Mouse (Mus musculus) forebrain, embryonic 10.5 days (tissue): ENCODE data around the gene Atpif1. TPM values are rescaled to one million over a fixed set of nuclear protein-coding genes. Genes with fewer than 3 reads are reported as not detected.
"Not testable (repeated sequence)": the region's sequence is repeated elsewhere in the genome, so short reads cannot be mapped to it uniquely, and the experiment has no call there.

Source experiments
- DNase-seq: peaks from one replicate; pipeline ENCODE4 v3.0.0-alpha.2; 2017; ENCODE audit warnings: low spot score; ENCODE audit errors: extremely low spot score
- H3K27ac ChIP-seq: fragments of 300-500 bp; sonication (generic); 2 replicates; pipeline ENCODE4 v1.5.1; 2016; ENCODE audit warnings: mild to moderate bottlenecking
- H3K27me3 ChIP-seq: fragments of 300-500 bp; sonication (generic); 2 replicates; pipeline ENCODE4 v1.6.1; 2016; ENCODE audit warnings: mild to moderate bottlenecking; ENCODE audit not compliant: poor library complexity, severe bottlenecking
- H3K36me3 ChIP-seq: fragments of 300-500 bp; sonication (generic); replicated peaks from 2 replicates; pipeline ENCODE4 v1.6.1; 2016; ENCODE audit warnings: mild to moderate bottlenecking, moderate library complexity
- H3K4me1 ChIP-seq: fragments of 300-500 bp; sonication (generic); 2 replicates; pipeline ENCODE4 v1.6.1; 2016
- H3K4me3 ChIP-seq: fragments of 300-500 bp; sonication (generic); 2 replicates; pipeline ENCODE4 v1.5.1; 2016; ENCODE audit warnings: mild to moderate bottlenecking, moderate library complexity
- H3K9me3 ChIP-seq: fragments of 300-500 bp; sonication (generic); 2 replicates; pipeline ENCODE4 v1.6.1; 2016; ENCODE audit warnings: mild to moderate bottlenecking, moderate library complexity
- WGBS: fragments of 180-500 bp; shearing (Covaris S2); methylation state at CpG from one replicate; pipeline ENCODE4 v1.1.7; 2016; 5-methylcytosine and 5-hydroxymethylcytosine counted together
- polyA plus RNA-seq: library from polyadenylated mRNA; unstranded; fragments of >200 nt; fragmentation: Nextera tagmentation; extraction: Ambion mirVana; gene quantifications from 2 replicates; pipeline ENCODE4 v1.2.1, GENCODE M21; 2016

Gene Atpif1
- polyA plus RNA-seq, result 896 and 909 TPM in 2 replicates

DNA sequence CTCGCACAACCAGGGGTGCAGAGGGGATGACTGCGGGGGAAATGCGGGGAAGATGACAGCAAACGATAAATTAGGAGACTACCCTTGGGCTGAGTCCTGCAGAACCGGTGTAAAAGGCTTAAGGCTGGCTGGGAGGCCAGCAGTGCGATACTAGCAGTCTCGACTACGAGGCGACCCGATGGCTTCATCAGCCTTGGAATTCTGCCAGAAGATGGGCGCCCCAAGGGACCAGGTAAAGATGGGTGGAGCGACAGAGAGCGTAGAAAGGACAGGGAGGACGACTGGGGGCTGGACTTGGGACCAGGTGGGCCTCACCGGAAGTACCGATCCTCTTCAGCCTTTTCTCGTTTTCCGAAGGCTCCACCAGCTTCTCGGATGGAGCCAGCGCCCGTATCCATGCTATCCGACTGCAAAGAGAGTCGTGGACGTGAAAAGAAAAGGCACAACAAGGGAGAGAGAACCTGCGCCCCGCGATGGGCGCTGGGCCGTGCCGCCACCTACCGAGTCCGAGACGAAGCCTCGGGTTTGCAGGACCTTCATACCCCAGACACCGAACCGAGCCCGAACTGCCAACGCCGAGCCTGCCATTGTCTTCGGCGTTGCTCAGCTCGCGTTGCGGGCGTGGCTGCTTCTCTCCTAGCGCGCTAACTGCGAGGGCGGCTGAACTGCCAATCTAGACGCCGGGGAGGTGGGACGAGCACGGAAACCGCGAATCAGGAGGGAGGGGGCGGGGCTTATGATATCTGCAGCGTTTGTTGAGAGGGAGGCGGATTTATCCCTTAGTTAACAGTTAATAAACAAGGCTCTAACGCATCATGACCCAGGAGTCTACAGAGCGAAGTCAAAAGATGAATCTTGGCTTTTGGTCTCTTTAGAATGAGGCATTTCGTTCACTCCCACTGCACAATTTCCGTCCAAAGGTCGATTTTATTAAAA is at the start of gene Atpif1:
Gene Atpif1 (minus strand): TSS at position 679 of the 936 bp plus-strand sequence.
- Histone ChIP-seq H3K4me1 (peaks cover 51% of the 10 kb centered on the region), H3K36me3 (peaks cover 47% of the 10 kb centered on the region), H3K4me3 (peak within 1 kb of the TSS; percentile 100), H3K9me3 (no peaks in the 10 kb centered on the region), H3K27ac (peak within 1 kb of the TSS; percentile 97), H3K27me3 (no peaks in the 10 kb centered on the region)
- DNase-seq, result peak; percentile 92
- under 1% methylated on average over 63 of the region's 63 CpGs for WGBS

DNA sequence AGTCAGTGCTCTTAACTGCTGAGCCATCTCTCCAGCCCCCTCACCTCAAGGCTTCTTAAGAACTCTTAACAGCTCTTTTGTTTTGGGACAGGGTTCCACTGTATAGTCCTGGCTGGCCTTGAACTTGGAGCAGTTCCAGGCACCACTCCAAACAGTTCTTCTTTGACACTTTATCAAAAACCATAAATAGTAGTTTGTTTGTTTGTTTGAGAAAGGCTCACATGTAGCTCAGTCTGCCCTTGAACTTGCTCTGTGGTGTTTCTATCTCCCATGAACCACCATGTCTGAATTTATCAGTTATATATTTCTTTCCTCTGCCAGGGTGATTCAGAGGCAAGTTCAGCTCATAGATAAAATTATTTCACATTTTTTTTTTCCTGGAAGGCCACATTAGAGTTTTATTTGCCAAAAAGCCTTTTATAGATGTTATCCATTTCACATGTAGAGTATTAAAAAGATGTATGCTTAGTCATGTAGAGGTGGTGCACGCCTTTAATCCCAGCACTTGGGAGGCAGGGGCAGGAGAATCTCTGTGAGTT is 41.4 kb upstream of the Atpif1 start:
- Histone ChIP-seq H3K9me3 (no peaks in the 10 kb centered on the region), H3K4me1 (peaks cover 11% of the 10 kb centered on the region; the same call in 1 of the 2 replicates), H3K4me3 (no peak overlapping the region), H3K27me3 (no peaks in the 10 kb centered on the region), H3K36me3 (no peaks in the 10 kb centered on the region), H3K27ac (no peak overlapping the region)
- no peak for DNase-seq
- WGBS, result 90% methylated on average over 1 of the region's 1 CpGs

DNA sequence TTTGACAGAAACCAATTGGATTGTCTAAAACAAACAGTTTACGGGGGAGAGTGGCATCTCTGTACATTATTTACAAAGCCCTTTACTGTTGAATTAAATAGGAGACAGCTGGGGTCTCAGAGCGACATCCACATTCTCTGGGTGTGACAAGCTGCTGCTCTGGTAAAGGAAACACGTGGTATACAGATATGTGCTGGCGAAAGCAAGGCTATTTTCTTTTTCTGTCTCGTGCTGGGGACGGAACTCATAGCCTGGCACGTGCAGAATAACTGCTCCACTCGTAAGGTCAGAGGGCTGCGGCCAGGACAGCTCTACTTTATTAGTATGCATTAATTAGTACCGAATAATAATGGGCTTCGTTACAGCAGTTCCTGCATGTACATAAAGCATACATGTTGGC is 39.9 kb upstream of the Atpif1 start:
- 73% methylated on average over 11 of the region's 11 CpGs for WGBS
- Histone ChIP-seq H3K9me3 (no peaks in the 10 kb centered on the region; the same call in 1 of the 2 replicates), H3K27ac (no peak overlapping the region), H3K4me1 (peaks cover 11% of the 10 kb centered on the region; the same call in 1 of the 2 replicates), H3K27me3 (no peaks in the 10 kb centered on the region), H3K36me3 (no peaks in the 10 kb centered on the region), H3K4me3 (no peak overlapping the region)
- DNase-seq, result no peak

DNA sequence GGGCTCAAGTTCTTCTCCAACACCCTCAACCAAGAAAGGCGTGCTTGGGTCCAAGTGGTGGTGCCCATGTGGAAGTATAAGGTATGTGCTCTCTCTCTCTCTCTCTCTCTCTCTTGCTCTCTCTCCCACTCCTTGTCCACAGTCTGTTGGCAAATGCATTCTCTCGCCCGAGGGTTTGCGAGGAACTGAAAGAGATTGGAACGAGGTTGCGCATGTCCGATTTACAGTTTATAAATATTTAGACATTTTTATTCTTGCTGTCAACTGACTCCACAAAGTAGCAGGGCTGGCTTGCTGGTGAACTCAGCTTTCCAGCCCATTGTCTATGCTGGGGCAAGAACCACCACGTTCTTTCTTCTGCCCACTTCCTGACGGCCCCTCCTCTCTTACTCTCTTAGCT is 37.7 kb upstream of the Atpif1 start:
- 88% methylated on average over 9 of the region's 9 CpGs for WGBS
- Histone ChIP-seq H3K4me1 (peaks cover 11% of the 10 kb centered on the region; the same call in 1 of the 2 replicates), H3K4me3 (no peak overlapping the region), H3K27me3 (no peaks in the 10 kb centered on the region), H3K9me3 (no peaks in the 10 kb centered on the region; the same call in 1 of the 2 replicates), H3K27ac (no peak overlapping the region), H3K36me3 (no peaks in the 10 kb centered on the region)
- no peak for DNase-seq

DNA sequence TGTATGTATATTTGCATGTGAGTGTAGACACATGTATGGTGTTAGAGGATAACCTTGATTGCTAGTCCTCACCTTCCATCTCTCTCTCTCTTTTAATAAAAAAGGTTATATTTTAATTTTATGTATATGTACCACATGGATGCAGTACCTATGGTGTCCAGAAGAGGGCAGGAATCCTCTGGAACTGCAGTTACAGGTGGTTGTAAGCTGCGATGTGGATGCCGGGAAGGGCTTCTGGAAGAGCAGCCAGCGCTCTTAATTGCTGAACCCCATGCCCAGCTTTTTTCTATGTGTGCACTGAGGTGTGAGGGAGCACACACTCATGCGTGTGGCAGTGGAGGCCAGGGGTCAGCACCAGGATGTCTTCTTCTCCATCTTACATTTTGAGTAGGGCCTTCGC is 35.7 kb upstream of the Atpif1 start:
- Histone ChIP-seq H3K9me3 (no peaks in the 10 kb centered on the region; the same call in 1 of the 2 replicates), H3K4me1 (peaks cover 14% of the 10 kb centered on the region), H3K27ac (no peak overlapping the region), H3K4me3 (no peak overlapping the region), H3K27me3 (no peaks in the 10 kb centered on the region), H3K36me3 (no peaks in the 10 kb centered on the region)
- WGBS, result 91% methylated on average over 5 of the region's 5 CpGs
- no peak for DNase-seq

DNA sequence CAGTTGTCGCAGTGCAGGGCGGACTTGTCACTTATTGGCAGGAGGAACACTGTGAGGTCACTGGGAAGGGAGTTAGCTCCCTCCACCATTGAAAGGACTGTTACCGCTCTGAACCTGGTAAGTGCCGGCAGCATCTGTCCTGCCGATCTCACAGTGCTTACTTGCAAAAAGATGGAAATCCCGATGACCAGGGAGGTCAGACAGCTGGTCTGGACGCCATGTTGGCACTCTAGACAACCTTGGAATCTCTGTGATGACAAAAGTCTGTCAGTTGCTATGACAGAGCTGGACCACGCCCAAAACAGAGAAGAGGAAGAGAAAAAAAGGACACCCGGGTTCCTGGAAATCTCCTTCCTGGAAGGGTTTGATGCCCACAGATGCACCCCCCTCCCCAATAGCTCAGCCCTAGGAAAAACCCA is 33.9 kb upstream of the Atpif1 start:
- no peak for DNase-seq
- Histone ChIP-seq H3K27me3 (no peaks in the 10 kb centered on the region), H3K9me3 (no peaks in the 10 kb centered on the region; the same call in 1 of the 2 replicates), H3K27ac (no peak overlapping the region), H3K4me3 (no peak overlapping the region), H3K4me1 (peaks cover 13% of the 10 kb centered on the region), H3K36me3 (no peaks in the 10 kb centered on the region)
- WGBS, result 84% methylated on average over 9 of the region's 9 CpGs

DNA sequence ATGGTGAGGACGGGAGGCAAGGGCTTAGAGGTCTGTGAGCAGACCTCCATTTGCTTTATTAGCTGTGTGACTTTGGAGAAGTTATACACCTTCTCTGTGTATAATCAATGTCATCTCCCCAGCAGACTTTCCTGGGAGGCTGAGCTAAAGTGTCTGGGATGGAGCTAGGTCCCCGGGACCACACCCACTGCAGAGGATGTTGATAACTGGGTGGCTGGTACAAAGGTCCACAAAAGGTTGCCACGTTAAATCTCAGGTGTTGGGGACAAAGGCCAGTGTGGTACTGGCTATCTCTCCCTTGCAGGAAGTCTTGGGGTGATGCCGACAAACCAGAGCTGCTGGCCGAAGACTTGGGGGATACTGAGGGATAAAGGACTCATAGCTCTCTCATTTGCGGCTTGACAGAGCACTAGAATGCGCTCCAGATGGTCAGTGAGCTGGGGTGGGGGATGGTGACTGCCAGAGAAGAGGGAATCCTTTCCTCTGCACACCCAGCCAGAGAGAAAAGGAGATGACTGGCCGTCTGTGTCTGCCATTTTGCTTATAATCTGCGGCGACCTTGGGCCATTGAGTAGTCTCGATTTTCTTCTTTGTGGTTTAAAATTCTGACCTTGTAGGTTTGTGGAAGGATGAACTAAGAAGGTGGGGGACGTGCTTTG is 31.8 kb upstream of the Atpif1 start:
- no peak overlapping the region for H3K27ac ChIP-seq
- DNase-seq, result no peak
- H3K4me1 ChIP-seq, result peaks cover 8% of the 10 kb centered on the region; the same call in 1 of the 2 replicates
- H3K36me3 ChIP-seq, result no peaks in the 10 kb centered on the region
- H3K4me3 ChIP-seq, result no peak overlapping the region
- H3K27me3 ChIP-seq, result no peaks in the 10 kb centered on the region
- H3K9me3 ChIP-seq, result no peaks in the 10 kb centered on the region; the same call in 1 of the 2 replicates
- 83% methylated on average over 12 of the region's 12 CpGs for WGBS

DNA sequence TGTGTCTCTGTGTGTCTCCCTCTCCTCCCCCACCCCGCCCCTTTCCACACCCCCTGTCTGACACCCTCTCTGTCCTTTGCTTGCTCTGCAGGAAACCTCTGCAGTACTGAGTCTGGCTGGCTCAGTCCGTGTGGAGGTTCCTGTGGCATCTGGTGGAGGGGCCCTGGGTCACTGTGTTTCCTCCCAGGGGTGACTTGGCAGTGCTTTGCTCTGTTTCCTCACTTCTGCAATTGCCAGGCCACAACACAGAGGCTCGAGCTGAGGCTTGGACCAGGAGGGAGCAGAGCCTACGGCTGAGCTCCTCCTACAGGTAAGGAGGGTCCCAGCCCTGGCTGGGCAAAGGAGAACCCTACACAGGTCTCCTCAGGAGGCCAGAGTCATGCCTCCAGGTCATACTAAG is 30.5 kb upstream of the Atpif1 start, which contains the start of gene Ptafr:
Gene Ptafr (plus strand): TSS at position 103 of the 400 bp plus-strand sequence.
- Histone ChIP-seq H3K27ac (no peak within 1 kb of the TSS), H3K4me3 (no peak within 1 kb of the TSS), H3K4me1 (peaks cover 8% of the 10 kb centered on the region; the same call in 1 of the 2 replicates), H3K9me3 (no peaks in the 10 kb centered on the region; the same call in 1 of the 2 replicates), H3K36me3 (no peaks in the 10 kb centered on the region), H3K27me3 (no peaks in the 10 kb centered on the region)
- no peak for DNase-seq
- 46% methylated on average over 4 of the region's 4 CpGs for WGBS

DNA sequence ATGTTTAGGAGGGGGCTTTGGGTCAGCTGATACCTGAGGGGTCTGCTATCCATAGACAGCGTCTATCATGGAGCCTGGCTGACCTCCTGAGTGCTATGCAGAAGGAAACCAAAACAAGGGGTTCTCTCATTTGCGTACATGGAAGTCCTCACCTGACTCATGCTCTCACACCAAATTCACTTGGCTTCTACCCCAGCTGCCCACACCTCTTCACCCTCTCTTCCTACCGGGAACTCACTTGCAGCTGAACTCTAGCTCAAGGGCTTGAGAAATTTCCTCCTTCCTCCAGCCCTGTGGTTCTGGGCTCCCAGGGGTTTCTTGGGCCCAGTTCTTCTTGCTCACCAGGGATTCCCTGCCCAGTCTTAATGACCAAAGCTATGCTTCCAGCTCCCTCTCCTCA is 29.8 kb upstream of the Atpif1 start:
- peaks cover 8% of the 10 kb centered on the region; the same call in 1 of the 2 replicates for H3K4me1 ChIP-seq
- H3K27me3 ChIP-seq, result no peaks in the 10 kb centered on the region
- no peak for DNase-seq
- no peaks in the 10 kb centered on the region for H3K36me3 ChIP-seq
- no peak overlapping the region for H3K4me3 ChIP-seq
- H3K9me3 ChIP-seq, result no peaks in the 10 kb centered on the region
- H3K27ac ChIP-seq, result no peak overlapping the region
- WGBS, result 81% methylated on average over 3 of the region's 3 CpGs

DNA sequence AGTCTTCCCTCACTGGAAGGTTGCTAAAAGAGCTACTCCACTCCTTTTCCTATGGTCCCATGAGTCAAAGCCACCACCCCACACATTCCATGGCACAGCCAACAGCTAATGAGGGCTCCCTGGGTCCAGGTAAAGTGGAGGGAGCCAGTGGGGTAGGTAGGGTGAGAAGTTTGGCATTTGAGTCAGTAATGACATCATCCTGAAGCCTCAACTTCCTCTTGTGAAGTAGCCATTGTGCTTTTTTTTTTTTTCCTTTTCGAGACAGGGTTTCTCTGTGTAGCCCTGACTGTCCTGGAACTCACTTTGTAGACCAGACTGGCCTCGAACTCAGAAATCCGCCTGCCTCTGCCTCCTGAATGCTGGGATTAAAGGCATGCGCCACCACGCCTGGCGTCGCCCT is 22.1 kb upstream of the Atpif1 start:
- WGBS, result 94% methylated on average over 7 of the region's 7 CpGs
- DNase-seq, result not testable (repeated sequence)
- peaks cover 47% of the 10 kb centered on the region for H3K36me3 ChIP-seq

DNA sequence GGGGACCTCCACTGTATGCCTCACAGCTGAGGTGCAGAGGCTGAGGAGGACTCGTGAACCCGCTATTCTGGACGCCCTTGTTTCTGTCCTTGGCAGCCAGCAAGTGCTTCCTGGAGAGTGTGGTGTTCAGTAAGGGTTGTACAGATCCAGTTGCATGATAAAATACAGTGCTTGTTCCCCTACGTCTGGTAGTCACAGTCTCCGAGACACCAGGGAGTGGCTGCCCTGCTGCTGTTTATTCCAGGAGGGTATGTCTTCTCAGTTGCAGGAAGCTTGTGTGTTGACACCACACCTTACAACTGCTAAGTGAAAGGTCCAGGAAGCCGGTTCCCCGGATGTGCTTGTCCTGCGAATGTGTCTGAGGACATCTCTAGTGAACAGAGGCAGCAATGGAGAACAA is 21.2 kb upstream of the Atpif1 start:
- 86% methylated on average over 8 of the region's 8 CpGs for WGBS
- Histone ChIP-seq H3K9me3 (no peaks in the 10 kb centered on the region), H3K36me3 (peaks cover 56% of the 10 kb centered on the region), H3K4me3 (no peak overlapping the region), H3K4me1 (no peaks in the 10 kb centered on the region), H3K27me3 (no peaks in the 10 kb centered on the region), H3K27ac (no peak overlapping the region)
- no peak for DNase-seq

More for the DNA sequence above, 22.1 kb upstream of the Atpif1 start:
- not testable (repeated sequence) for H3K27ac ChIP-seq, H3K27me3 ChIP-seq, H3K4me1 ChIP-seq, H3K4me3 ChIP-seq, H3K9me3 ChIP-seq

DNA sequence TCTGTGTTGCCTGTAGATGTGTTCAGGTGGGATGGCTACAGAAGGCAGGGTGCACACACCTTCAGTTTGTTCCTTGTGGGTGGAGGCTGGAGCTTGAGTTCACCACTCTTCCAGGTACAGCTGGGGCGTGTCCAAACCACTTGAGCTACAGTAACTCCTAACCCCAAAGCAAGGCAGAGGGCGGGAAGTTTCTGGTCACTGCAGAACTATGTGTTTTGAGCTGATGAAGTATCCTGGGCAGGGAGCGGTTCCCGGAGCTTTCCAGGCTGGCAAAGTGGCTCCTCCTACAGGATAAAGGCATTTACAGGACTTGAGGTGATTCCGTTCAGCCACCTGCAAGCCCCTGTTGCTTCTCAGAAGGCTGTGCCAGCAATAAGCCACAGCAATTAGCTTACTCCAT is 20.8 kb upstream of the Atpif1 start:
- no peak for DNase-seq
- Histone ChIP-seq H3K27me3 (no peaks in the 10 kb centered on the region), H3K36me3 (peaks cover 60% of the 10 kb centered on the region), H3K4me1 (no peaks in the 10 kb centered on the region), H3K9me3 (no peaks in the 10 kb centered on the region), H3K4me3 (no peak overlapping the region), H3K27ac (no peak overlapping the region)
- WGBS, result 78% methylated on average over 5 of the region's 5 CpGs
